Mouse (Mus musculus): ENCODE data around the gene Clcc1. TPM values are rescaled to one million over a fixed set of nuclear protein-coding genes. Genes with fewer than 3 reads are reported as not detected.
A peak's percentile ranks its signal among the peaks of the same experiment; 100 is the strongest.

The Clcc1 gene
- total RNA-seq, 2 experiments from 2014 or later, result 29.6 to 33.2 TPM

DNA sequence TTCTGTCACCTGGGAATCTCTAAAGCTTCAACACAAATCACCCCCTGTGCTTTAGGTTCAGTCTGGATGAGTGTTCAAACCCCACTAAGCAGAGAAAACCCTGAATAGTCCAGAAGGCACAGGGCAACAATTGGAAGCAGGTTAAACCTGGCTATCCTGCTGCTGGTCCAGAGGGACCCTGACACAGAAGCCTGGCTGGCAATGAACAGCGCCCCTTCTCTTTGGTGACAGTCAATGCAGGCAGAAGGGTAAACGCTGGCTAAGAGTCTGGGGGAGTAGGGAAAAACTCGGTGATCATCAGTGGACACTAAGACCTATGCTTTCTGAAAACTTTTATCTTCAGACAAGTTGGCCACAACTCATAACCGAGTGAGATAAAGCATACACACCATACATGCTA lies 46.1 kb downstream of the Clcc1 start:
- DNase-seq (ENCODE audit: low spot score in 2 of 2), result no peak

DNA sequence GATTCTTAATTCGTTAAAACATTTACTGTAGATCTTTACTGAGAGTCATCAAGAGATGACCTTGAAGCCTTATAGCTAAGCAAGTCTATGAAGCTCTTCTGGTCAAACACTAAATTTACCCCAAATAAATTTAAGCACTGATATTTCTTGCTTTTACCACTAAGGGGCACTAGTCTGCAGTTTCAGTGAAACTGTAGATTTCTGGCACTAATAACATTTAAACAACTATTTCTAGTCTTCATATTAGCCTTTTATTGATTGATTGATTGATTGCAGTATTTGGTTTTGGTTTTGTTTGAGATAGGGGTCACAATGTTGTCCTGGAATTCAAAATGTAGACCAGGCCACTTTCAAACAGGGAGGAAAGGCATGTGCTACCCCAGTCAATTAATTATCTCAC lies 47.5 kb downstream of the Clcc1 start:
- DNase-seq (ENCODE audit: low spot score in 2 of 2), result no peak

DNA sequence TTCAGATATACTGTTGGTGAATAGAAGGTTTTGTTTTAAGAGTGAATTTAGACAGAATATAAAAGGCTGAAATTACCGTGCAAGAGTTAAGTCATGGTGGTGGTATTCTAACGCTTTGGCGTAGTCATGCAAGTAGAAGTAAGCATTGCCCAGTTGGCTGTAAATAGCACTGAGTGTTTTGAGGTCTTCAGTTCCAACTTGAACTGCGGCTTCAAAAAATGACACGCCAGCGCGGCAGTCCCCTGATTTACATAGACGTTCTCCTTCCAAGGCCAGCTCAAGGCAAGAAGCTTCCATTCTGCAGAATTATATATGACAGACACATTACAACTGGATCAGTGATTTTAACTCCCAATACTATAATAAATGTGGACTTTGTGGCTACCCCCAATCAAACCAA lies 49.1 kb downstream of the Clcc1 start:
- DNase-seq (ENCODE audit: low spot score in 2 of 2), result no peak

DNA sequence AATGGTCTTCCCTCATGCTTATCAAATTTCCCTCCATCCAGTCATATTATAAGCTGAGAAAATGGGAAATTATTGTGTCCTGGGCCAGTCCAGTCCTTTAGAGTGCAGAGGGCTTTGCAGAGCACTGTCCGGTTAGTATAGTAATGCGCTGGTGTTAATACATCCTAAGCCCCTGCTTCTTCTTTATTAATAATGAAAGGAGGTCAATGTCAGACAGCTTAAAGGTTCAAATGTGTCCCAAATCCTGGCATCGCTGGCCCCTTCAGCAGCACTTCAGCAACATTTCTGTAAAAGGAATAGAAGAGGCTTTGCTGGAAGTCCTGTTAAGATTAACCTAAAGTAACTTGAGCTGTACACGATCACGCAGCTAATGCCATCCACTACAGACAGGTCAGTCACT lies 57.6 kb downstream of the Clcc1 start:
- no peak for DNase-seq (ENCODE audit: low spot score in 2 of 2)

DNA sequence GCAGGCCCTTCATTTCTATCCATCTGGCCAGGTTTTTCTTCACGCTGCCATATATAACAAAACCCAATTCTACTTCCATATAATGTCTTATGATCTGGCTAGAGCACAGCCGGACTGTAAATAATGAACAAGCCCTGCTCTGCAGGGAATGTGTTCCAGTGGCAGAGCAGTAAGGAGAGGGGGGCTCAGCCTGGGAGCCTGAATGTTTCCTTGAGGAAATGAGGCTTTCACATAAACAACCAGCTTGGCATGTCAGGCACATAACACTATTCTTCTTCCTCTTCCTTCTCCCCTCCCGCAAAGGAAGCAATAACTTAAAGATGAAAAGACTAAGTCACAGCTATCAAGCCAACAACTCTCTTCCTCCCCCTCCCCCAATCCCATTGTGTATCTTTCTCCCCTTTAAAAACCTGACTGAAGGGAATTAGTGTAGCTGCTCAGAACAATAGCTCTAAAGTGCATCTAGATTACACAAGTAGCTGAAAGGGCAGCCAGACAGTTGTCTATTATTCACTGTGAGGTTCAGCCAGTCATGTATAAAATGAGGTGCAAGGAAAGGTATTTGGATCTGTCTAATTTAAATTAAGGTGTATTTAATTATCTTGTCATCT lies 59.5 kb downstream of the Clcc1 start:
- DNase-seq (ENCODE audit: low spot score in 2 of 2), result no peak

DNA sequence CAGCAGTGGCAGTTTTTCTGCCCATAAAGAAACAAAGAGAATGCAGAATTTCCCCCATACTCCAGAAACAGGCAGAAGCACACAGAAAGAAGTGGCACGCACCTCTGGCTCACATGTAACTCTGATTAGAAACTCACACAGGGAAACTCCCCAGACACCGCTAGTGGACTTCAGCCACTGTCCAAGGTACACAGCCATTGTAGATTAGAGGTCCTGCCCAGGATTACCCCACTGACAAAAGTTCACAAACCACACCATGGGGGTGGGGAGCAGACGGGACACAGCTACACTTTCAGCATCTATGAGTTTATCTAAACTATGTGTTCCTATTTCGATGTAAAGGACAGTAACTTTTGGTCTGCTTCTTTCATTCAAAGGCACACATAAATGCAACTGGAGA lies 61.1 kb downstream of the Clcc1 start:
- DNase-seq (ENCODE audit: low spot score in 2 of 2), result no peak

DNA sequence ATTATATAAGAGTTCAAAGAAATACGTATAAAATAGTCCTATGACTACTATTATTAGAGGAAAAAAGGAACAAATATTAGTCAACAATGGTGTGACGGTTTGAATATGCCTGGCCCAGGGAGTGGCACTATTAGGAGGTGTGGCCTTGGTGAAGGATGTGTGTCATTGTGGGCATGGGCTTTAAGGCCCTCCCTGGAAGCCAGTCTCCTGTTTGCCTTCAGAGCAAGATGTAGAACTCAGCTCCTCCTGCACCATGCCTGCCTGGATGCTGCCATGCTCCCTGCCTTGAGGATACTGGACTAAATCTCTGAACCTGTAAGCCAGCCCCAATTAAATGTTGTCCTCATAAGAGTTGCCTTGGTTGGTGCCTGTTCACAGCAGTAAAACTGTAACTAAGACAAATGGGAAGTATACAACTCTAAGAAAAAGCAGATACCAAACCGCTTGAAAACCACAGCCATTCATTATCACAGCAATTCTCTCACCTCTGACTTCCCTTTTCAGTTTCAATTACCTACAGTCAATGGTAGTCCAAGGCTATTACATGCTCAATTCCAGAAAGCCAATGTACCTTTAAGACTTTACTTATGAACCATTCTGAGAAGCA lies 64.3 kb downstream of the Clcc1 start:
- no peak for DNase-seq (ENCODE audit: low spot score in 2 of 2)

DNA sequence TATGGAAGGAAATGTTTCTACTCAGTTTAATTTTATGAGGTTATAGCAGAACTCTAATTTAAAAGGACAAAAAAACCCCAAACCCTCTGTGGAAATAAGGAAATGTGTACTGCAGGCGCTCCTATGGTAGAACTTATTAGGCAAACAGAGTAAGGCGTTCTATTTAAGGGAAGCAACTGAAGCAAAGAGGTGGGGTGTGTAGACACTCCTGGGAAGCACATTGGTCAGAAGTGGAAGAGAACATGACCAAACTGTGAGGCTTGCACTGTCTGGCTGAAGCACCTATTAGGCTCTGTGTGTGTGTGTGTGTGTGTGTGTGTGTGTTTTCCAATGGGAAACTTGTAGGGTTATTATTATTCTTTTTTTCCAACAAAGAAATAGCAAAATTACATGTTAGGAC lies 65.6 kb downstream of the Clcc1 start:
- no peak for DNase-seq (ENCODE audit: low spot score in 2 of 2)

DNA sequence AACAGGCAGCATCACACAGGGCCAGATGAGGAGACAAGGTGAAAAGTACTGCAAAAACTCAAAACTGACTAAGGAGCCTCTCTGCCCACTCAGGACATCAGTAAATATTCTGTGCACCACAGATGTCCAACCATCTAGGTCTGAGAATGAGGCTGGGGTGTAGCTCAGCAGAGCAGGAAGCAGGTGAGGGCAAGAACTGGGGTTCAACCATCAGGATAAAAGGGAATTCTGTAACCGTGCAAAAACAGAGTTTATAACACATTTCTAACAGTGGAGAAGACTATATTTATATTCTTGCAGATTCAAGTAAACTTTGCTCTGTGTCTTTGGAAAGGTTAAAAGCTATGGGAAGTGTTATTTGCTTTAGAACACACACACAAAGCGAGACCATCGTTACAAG lies 66.0 kb downstream of the Clcc1 start:
- DNase-seq (ENCODE audit: low spot score in 2 of 2), result no peak

DNA sequence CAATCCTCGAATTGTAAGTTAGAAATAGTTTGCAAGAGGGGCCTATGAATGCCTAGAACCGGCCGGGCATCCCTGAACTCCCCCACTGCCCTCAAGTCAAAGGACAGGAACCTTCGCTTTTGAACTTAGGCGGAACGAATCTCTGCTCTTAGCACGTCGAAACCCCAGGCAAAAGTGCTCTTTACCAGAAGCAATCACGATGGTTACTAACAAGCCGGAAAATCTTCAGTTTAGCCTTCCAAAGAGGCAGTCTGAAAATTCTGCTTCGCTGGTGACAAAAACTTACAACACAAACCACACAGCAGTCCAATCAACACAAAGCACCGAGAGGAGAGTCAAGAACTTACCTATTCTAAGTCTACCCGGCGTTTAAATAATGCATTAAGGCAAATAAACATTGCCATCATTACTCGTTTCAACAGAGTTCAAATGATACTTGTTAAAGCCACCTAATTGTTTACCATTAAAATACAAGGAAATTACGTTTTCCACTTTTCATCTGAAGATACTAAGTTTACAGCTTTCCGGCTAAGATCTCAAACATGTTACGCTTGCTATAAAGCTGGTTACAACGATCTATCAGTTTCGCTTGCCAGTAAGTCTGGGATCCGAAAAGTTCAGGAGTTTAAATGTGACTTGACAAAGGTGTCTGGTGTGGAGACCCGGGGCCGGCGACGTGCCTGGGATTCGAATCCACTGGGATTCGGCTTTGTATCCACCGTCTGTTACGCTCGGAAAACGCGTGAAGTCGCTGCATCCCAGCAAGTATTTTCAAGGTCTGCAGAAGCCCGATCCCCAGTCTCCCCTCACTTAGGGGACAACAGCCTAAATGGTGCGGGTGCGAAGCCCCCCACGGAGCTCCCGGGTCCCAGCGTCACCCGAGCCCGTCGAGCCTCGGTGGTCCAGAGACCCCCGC lies 67.6 kb downstream of the Clcc1 start:
- DNase-seq (ENCODE audit: low spot score in 2 of 2), result peak; percentile 26 to 55

DNA sequence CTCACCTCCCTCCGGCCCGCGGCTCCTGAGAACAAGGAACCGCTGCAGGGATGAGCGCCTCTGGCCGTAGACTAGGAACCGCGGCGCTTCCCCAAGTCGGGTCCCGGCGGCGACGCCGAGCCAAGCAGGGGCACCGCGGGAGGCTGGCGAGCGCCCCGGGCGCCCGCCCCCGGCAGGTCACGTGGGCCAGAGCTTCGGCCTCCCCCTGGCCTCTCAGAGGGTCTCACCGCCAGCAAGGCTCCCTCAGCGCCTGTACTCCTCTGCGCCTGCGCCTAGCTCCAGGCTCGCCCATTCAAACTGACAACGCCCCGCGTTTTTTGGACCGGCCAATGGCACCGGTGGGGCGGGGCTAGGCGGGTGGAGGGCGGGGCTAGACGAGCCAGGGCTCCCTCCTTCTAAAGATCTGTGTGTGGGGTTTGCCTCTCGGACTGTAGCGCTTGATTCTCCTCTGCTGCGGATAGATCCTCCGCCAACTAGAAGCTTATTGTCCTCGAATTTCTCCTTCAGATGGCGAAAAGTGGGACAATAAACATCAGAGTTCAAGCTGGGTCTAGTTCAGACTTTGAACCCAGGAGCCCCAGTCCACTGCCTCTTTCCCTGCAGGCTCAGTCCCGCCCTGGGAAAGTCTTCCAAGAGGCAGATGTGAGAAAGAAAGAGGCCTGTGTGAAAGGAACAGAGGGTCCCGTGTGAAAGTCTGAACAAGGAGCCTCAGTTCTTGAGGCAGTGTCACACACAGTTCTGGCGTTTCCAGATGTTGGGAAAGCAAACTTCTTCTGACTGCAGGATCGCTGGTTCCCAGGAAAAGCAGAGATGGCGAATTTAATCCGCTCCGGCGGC lies 68.5 kb downstream of the Clcc1 start, which contains the start of gene Gpsm2:
Gene Gpsm2, minus strand, starts transcription at position 274 of the 837 bp plus-strand sequence.
- DNase-seq (ENCODE audit: low spot score in 2 of 2), result peak; percentile 95 to 97

DNA sequence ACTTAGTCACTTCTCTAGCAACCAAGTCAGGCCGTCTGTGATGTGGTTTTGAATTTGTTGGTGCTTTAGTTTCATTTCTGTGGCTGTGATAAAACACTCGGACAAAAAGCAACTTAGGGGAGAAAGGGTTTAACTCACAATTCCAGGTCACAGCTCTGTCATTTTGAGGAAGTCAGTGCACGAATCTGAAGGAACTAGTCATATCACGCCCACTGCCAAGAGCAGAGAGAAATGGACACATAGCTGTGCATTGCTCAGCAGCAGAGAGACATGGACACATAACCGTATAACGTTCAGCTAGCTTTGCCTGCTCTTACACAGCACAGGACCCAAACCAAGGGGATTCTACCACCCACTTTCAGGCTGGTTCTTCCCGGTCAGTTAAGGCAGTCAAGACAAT lies 72.7 kb downstream of the Clcc1 start:
- DNase-seq (ENCODE audit: low spot score in 2 of 2), result no peak

DNA sequence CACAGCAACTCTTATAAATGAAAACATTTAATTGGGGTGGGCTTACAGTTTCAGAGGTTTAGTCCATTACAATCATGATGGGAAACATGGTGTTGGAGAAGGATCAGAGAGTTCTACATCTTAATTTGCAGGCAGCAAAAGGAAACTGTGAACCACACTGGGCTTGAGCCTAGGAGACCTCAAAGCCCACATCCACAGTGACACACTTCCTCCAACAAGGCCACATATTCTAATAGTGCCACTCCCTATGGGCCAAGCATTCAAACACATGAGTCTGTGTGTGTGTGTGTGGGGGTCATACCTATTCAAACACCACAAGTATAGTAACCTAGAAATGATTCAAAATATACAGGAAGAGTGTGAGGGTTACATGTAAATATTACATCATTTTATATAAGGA lies 73.6 kb downstream of the Clcc1 start:
- no peak for DNase-seq (ENCODE audit: low spot score in 2 of 2)

DNA sequence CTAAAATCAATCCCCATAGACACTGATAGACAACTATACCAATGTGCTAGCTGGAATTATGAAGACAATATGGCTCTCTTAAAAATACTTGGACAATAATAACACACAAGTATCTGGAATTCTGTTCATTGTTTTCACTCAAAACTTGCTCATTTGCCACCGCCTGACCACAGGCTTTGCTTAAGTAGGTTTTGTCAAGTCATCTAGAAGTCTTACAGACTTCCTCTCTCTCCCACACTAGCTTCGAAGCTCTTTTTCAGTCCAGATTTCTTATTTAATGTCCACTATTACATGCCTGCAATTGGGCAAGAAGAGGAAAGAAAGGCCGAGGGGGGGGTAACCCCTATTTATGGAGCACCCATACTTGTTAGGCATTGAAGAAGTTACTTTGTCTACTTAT lies 74.1 kb downstream of the Clcc1 start:
- DNase-seq (ENCODE audit: low spot score in 2 of 2), result no peak

Other genes with a start within 250 kb of the Clcc1 start
- gene Celsr2, start 238.4 kb upstream of the Clcc1 start, total RNA-seq (2021), result 100 to 1,000 TPM; 172 to 173 TPM
- 100 to 1,000 TPM; 205 to 221 TPM for gene Sars, start 208.7 kb upstream of the Clcc1 start, total RNA-seq (2021)
- 1 to 10 TPM; 3.1 TPM for gene 1700013F07Rik, start 119.8 kb upstream of the Clcc1 start, total RNA-seq (2021)
- 10 to 100 TPM; 25.3 to 32.2 TPM for gene 5330417C22Rik, start 117.4 kb upstream of the Clcc1 start, total RNA-seq (2021)
- 10 to 100 TPM; 56.7 to 58.7 TPM for gene Tmem167b, start 91.4 kb upstream of the Clcc1 start, total RNA-seq (2021)
- gene Taf13, start 82.2 kb upstream of the Clcc1 start, total RNA-seq (2021), result 10 to 100 TPM; 20.4 to 23.0 TPM
- 100 to 1,000 TPM; 112 to 128 TPM for gene Wdr47, start 62.6 kb upstream of the Clcc1 start, total RNA-seq (2021)
- 10 to 100 TPM; 10.8 to 14.1 TPM for gene Gpsm2, start 68.4 kb downstream of the Clcc1 start, total RNA-seq (2021)
- gene Aknad1, start 85.7 kb downstream of the Clcc1 start, total RNA-seq (2021), result not detected
- gene Stxbp3, start 186.6 kb downstream of the Clcc1 start, total RNA-seq (2021), result 10 to 100 TPM; 24.7 to 28.4 TPM
- under 1 TPM in 1 of 2 experiments, not detected in 1; 0.10 TPM for gene Fndc7, start 236.1 kb downstream of the Clcc1 start, total RNA-seq (2021)